ENCODE assay signal across 18 mouse cellular contexts in genomic region chr6:28656511-28656910, GRCm38 (mm10).
"Had no signal": no experiment of that assay in that cellular context is flagged by ENCODE, and none has a peak within 500 bp of the region (broad histone marks: within the 10 kb centered on the region; RNA-seq: fewer than 3 reads in every experiment).

No protein-coding gene starts in this region.

- ATAC-seq: liver, embryonic 12.5 days had no signal

- H3K4me1 ChIP-seq: limb, embryonic 10.5 days; limb, embryonic 13.5 days; liver, embryonic 12.5 days; liver, embryonic 15.5 days; neural tube, embryonic 12.5 days; neural tube, embryonic 15.5 days had no signal

- H3K4me3 ChIP-seq: layer of hippocampus, adult 2 months; limb, embryonic 10.5 days; limb, embryonic 13.5 days; liver, embryonic 12.5 days; liver, embryonic 15.5 days; neural tube, embryonic 12.5 days; neural tube, embryonic 15.5 days had no signal

- DNase-seq: kidney, postnatal 25 days; layer of hippocampus, adult 9-11 months; liver; lung, adult 18-20 months; lung, postnatal 14 days; lung, postnatal 4 days; midbrain, embryonic 14.5 days; right cerebral cortex, adult 18-20 months; right cerebral cortex, postnatal 14 days; right cerebral cortex, postnatal 4 days; thymus, postnatal 25 days had no signal
